Mouse (Mus musculus) liver, embryonic 11.5 days (tissue): ENCODE measurements around the gene Pate2. TPM values are rescaled to one million over a fixed set of nuclear protein-coding genes. Genes with fewer than 3 reads are reported as not detected.
"Not testable (repeated sequence)": the region's sequence is repeated elsewhere in the genome, so short reads cannot be mapped to it uniquely, and the experiment has no call there.

Source experiments
- ATAC-seq: fragments of 200-750 bp; cut with Nextera tagmentation; replicated peaks from 2 replicates; pipeline ENCODE4 v1.8.0; 2017; ENCODE audit warnings: moderate number of reproducible peaks, mild to moderate bottlenecking, moderate TSS enrichment, moderate library complexity; ENCODE audit not compliant: low FRiP score
- DNase-seq: peaks from one replicate; pipeline ENCODE4 v3.0.0-alpha.2; 2017; ENCODE audit warnings: low spot score
- H3K27ac ChIP-seq: fragments of 300-500 bp; sonication (generic); 2 replicates; pipeline ENCODE4 v1.5.1; 2014; ENCODE audit warnings: mild to moderate bottlenecking, low read depth, low read length, control low read depth
- H3K27me3 ChIP-seq: fragments of 300-500 bp; sonication (generic); replicated peaks from 2 replicates; pipeline ENCODE4 v1.6.1; 2014; ENCODE audit warnings: low read length, mixed read lengths; ENCODE audit not compliant: control insufficient read depth, insufficient read depth
- H3K36me3 ChIP-seq: fragments of 300-500 bp; sonication (generic); 2 replicates; pipeline ENCODE4 v1.6.1; 2014; ENCODE audit warnings: mild to moderate bottlenecking, low read length, moderate library complexity, mixed read lengths; ENCODE audit not compliant: control insufficient read depth, insufficient read depth
- H3K4me1 ChIP-seq: fragments of 300-500 bp; sonication (generic); replicated peaks from 2 replicates; pipeline ENCODE4 v1.6.1; 2014; ENCODE audit warnings: low read length, mixed read lengths; ENCODE audit not compliant: control insufficient read depth, insufficient read depth
- H3K4me2 ChIP-seq: fragments of 300-500 bp; sonication (generic); 2 replicates; pipeline ENCODE4 v1.6.1; 2014; ENCODE audit warnings: mild to moderate bottlenecking, control low read depth, moderate library complexity
- H3K4me3 ChIP-seq: fragments of 300-500 bp; sonication (generic); 2 replicates; pipeline ENCODE4 v1.5.1; 2014; ENCODE audit warnings: low read depth, low read length, control low read depth
- H3K9ac ChIP-seq: fragments of 300-500 bp; sonication (generic); 2 replicates; pipeline ENCODE4 v1.6.1; 2014; ENCODE audit warnings: low read depth, low read length, control low read depth
- H3K9me3 ChIP-seq: fragments of 300-500 bp; sonication (generic); 2 replicates; pipeline ENCODE4 v1.6.1; 2016; ENCODE audit warnings: low read length, inconsistent platforms, mixed read lengths; ENCODE audit not compliant: control insufficient read depth
- WGBS: fragments of 180-500 bp; shearing (Covaris S2); extraction: QIAGEN DNeasy Blood & Tissue Kit; methylation state at CpG from one replicate; pipeline ENCODE4 v1.1.7; 2014; 5-methylcytosine and 5-hydroxymethylcytosine counted together
- polyA plus RNA-seq: library from polyadenylated mRNA; unstranded; fragments of >200 nt; fragmentation: Nextera tagmentation; extraction: Ambion mirVana; gene quantifications from 2 replicates; pipeline ENCODE4 v1.2.1, GENCODE M21; 2014

Pate2 gene
- polyA plus RNA-seq, 1 experiment from 2014 or later = 0.16 TPM

DNA sequence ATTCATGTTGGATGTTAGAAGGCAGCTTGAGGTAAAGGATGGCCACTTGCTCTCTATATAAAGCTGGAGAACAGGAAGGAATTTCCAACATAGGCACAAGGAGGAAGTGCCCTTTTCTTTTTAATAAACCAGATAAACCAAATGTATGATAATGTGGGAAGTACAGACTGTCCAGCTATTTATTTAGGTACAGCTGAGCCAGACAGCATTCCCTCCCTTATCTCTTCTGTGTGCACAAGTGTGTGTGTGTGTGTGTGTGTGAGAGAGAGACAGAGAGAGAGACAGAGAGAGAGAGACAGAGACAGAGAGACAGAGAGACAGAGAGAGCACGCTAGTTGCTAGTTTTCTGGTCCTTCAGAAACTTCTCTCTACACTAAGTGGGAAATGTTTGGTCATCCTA, 41.8 kb downstream of the Pate2 start, which contains the start of gene Pate4:
Gene Pate4 (minus strand): TSS at position 101 of the 400 bp plus-strand sequence.
- WGBS = 76% methylated on average over 1 of the region's 1 CpGs
- no peak within 1 kb of the TSS for H3K9ac ChIP-seq
- ATAC-seq (no peak), DNase-seq (no peak)
- no peaks in the 10 kb centered on the region for H3K9me3 ChIP-seq
- H3K36me3 ChIP-seq = no peaks in the 10 kb centered on the region
- no peaks in the 10 kb centered on the region for H3K27me3 ChIP-seq
- no peak within 1 kb of the TSS for H3K4me2 ChIP-seq
- H3K4me1 ChIP-seq = no peaks in the 10 kb centered on the region
- no peak within 1 kb of the TSS for H3K27ac ChIP-seq
- H3K4me3 ChIP-seq = no peak within 1 kb of the TSS

DNA sequence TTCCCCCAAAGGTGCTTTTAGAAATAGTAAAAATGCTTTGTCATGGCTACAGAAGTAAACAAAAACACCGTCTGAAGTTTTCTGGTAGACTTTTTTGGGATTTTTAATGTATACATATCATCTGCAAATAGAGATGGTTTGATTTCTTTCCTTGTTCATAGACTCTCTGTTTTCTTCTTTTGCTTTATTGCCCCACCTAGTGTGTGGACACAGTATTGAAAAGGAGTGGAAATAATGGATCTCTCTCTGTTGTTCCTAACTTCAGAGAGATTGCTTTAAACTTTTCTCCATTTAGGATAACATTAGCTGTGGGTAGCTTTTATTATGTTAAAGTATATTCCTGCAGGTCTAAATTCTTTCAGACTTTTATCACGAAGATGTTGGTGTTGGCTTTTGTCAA, 43.9 kb downstream of the Pate2 start:
- Histone ChIP-seq H3K9ac (no peak overlapping the region), H3K4me3 (no peak overlapping the region), H3K27ac (no peak overlapping the region), H3K9me3 (no peaks in the 10 kb centered on the region), H3K27me3 (no peaks in the 10 kb centered on the region), H3K4me2 (no peak overlapping the region), H3K4me1 (no peaks in the 10 kb centered on the region), H3K36me3 (no peaks in the 10 kb centered on the region)
- DNase-seq (no peak), ATAC-seq (no peak)
- 29% methylated on average over 2 of the region's 2 CpGs for WGBS

DNA sequence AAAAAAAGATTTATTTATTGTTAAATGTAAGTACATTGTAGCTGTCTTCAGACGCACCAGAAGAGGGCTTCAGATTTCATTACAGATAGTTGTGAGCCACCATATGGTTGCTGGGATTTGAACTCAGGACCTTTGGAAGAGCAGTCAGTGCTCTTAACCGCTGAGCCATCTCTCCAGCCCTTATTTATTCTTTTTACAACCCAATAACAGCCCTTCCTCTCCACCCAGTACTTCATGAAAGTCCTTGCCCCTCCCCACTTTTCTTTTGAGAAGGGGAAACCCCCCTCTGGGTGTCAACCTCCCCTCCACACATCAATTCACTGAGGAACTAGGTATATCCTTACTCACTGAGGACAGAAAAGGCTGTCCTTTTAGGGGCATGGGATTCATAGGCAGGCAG, 46.7 kb downstream of the Pate2 start:
- not testable (repeated sequence) for H3K4me1 ChIP-seq, H3K4me2 ChIP-seq, H3K36me3 ChIP-seq, ATAC-seq, H3K27me3 ChIP-seq, H3K9ac ChIP-seq, H3K9me3 ChIP-seq, H3K4me3 ChIP-seq, H3K27ac ChIP-seq, DNase-seq
- 53% methylated on average over 2 of the region's 2 CpGs for WGBS

DNA sequence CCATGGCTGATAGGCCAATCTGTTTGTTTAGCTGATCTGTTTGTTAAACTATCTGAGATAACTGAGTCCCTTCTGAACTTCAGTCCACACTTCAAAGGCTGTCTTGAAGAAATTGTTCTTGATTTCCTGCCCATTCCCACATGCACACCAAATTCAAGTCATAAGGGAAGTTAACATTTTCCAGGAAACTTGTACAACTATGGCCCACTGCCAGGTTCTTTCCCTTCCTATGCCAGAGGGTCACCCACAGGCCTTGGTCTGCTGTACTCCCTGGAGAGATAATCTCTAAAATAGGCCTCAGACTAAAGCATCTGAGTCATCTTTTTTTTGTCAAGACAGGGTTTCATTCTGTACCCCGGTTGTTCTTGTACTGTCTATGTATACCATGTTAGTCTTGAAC, 62.9 kb downstream of the Pate2 start:
- 67% methylated on average over 1 of the region's 1 CpGs for WGBS
- Histone ChIP-seq H3K4me2 (no peak overlapping the region), H3K9ac (no peak overlapping the region), H3K4me1 (no peaks in the 10 kb centered on the region), H3K4me3 (no peak overlapping the region), H3K27ac (no peak overlapping the region), H3K27me3 (no peaks in the 10 kb centered on the region), H3K9me3 (no peaks in the 10 kb centered on the region), H3K36me3 (no peaks in the 10 kb centered on the region)
- DNase-seq = no peak
- ATAC-seq = no peak

DNA sequence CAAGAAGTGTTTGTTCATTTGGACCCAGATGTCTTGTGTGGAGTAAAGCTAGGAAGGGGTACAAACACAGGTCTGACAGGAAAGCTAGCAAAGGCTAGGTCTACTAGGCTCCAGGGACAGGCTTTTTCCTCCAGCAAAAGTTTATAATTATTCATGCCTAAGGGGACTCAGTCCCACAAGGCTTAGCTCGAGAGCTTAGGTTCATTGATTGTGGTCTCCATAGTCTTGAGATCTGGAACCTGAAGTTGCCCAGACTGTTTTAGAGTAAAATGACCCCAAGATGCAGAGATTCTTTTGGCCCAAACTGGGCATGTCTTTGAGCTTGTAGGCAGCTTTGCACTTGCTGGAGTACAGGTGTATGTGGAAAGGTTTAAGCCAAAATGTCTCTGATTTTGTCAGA, 78.0 kb downstream of the Pate2 start, which contains the start of gene Pate3:
Gene Pate3 (minus strand): TSS at position 101 of the 400 bp plus-strand sequence.
- no peaks in the 10 kb centered on the region for H3K36me3 ChIP-seq
- no peak for DNase-seq
- no peak within 1 kb of the TSS for H3K9ac ChIP-seq
- H3K4me1 ChIP-seq = no peaks in the 10 kb centered on the region
- no peaks in the 10 kb centered on the region for H3K9me3 ChIP-seq
- no peaks in the 10 kb centered on the region for H3K27me3 ChIP-seq
- no peak within 1 kb of the TSS for H3K4me2 ChIP-seq
- WGBS = 56% methylated on average over 1 of the region's 1 CpGs
- H3K27ac ChIP-seq = no peak within 1 kb of the TSS
- H3K4me3 ChIP-seq = no peak within 1 kb of the TSS
- ATAC-seq = no peak

DNA sequence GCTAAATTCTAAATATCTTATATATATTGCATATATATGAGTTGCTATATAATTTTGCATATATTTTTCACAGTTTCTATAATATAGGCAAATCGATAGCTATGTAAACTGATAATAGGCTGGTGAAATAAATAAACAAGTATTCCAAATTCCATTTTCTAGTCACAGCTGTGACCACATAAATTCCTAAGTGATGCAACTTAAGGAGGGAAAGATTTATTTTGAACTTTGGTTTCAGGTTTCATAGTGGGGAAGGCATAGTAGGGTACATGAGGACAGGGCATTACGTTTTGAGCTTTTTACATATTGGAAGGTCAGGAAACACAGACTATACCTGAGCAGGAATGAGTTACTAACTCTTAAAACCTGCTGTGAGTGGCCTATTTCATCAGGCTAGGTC, 103.5 kb downstream of the Pate2 start:
- H3K9ac ChIP-seq = no peak overlapping the region
- H3K36me3 ChIP-seq = no peaks in the 10 kb centered on the region
- no peak overlapping the region for H3K4me3 ChIP-seq
- H3K4me1 ChIP-seq = no peaks in the 10 kb centered on the region
- no peak overlapping the region for H3K4me2 ChIP-seq
- H3K27me3 ChIP-seq = no peaks in the 10 kb centered on the region
- ATAC-seq = no peak
- H3K9me3 ChIP-seq = peaks cover 3% of the 10 kb centered on the region; the same call in 1 of the 2 replicates
- DNase-seq = no peak
- no peak overlapping the region for H3K27ac ChIP-seq
- 74% methylated on average over 2 of the region's 2 CpGs for WGBS

DNA sequence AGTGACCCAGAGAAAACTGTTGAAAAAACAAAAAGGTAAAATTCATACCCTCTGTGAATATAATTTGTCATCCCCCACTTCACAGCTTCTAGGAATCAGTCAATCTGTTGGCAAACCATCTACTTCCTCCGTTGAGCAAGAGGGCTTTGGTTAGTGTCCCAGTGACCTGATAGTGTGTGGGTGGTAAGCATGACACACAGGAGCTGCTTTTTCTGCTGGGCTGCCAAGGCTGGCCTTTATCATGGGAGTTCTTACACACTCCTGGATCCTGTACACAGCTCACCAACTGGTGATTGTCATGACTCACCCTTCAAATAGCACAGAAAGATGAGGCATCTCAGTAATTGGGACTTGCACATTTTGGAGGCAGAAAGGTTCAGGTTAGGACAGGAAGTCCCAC, 116.9 kb downstream of the Pate2 start, which contains the start of gene Pate1:
Gene Pate1 (minus strand): TSS at position 378 of the 400 bp plus-strand sequence.
- no peaks in the 10 kb centered on the region; the same call in 1 of the 2 replicates for H3K9me3 ChIP-seq
- H3K27ac ChIP-seq = no peak within 1 kb of the TSS
- no peak for ATAC-seq
- no peak within 1 kb of the TSS for H3K4me3 ChIP-seq
- no peaks in the 10 kb centered on the region for H3K36me3 ChIP-seq
- DNase-seq = no peak
- no peak within 1 kb of the TSS for H3K4me2 ChIP-seq
- H3K9ac ChIP-seq = no peak within 1 kb of the TSS
- H3K4me1 ChIP-seq = no peaks in the 10 kb centered on the region
- no peaks in the 10 kb centered on the region for H3K27me3 ChIP-seq
- WGBS = 47% methylated on average over 1 of the region's 1 CpGs

DNA sequence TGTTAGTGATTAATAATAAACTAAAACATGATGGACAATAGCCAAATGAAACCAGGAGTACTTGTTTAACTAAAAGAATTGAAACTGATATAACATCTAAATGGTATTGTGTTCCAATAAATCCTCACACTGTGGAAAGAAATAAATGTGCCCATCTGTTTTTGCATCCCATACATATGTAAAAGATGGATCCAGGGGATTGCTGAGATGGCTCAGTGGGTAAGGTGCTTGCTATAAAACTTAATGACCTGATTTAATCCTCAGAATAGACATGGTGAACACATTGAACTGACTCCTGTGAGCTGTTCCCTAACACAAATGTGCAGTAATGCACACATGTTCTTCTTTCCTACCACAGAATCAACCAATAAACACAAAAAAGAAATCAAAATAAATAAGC, 121.8 kb downstream of the Pate2 start:
- Histone ChIP-seq H3K9me3 (no peaks in the 10 kb centered on the region; the same call in 1 of the 2 replicates), H3K4me1 (no peaks in the 10 kb centered on the region), H3K27me3 (no peaks in the 10 kb centered on the region), H3K27ac (no peak overlapping the region), H3K4me3 (no peak overlapping the region), H3K9ac (no peak overlapping the region), H3K36me3 (no peaks in the 10 kb centered on the region), H3K4me2 (no peak overlapping the region)
- DNase-seq (no peak), ATAC-seq (no peak)

DNA sequence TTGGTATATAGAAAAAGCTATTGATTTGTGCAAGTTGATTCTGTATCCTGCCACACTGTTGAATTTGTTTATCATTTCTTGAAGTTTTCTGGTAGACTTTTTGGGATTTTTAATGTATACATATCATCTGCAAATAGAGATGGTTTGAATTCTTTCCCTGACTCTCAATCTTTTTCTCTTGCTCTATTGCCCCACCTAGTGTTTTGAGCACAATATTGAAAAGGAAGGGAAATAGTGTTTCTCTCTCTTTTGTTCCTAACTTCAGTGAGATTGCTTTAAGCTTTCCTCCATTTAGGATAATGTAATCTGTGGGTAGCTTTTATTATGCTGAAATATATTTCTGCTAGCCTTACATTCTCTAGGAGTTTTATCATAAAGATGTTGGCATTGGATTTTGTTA, 137.2 kb downstream of the Pate2 start:
- Histone ChIP-seq H3K4me1 (no peaks in the 10 kb centered on the region), H3K27me3 (no peaks in the 10 kb centered on the region), H3K36me3 (no peaks in the 10 kb centered on the region), H3K9ac (no peak overlapping the region), H3K4me3 (no peak overlapping the region), H3K4me2 (no peak overlapping the region), H3K27ac (no peak overlapping the region), H3K9me3 (no peaks in the 10 kb centered on the region)
- ATAC-seq (no peak), DNase-seq (no peak)
